Mouse (Mus musculus) T-cell, adult 2 months (primary cell): ENCODE data around the gene Irak1.
A peak's percentile ranks its signal among the peaks of the same experiment; 100 is the strongest.

Experiments
- DNase-seq: peaks from one replicate; pipeline ENCODE4 v3.0.0; 2022; ENCODE audit warnings: low spot score

Gene Irak1

DNA sequence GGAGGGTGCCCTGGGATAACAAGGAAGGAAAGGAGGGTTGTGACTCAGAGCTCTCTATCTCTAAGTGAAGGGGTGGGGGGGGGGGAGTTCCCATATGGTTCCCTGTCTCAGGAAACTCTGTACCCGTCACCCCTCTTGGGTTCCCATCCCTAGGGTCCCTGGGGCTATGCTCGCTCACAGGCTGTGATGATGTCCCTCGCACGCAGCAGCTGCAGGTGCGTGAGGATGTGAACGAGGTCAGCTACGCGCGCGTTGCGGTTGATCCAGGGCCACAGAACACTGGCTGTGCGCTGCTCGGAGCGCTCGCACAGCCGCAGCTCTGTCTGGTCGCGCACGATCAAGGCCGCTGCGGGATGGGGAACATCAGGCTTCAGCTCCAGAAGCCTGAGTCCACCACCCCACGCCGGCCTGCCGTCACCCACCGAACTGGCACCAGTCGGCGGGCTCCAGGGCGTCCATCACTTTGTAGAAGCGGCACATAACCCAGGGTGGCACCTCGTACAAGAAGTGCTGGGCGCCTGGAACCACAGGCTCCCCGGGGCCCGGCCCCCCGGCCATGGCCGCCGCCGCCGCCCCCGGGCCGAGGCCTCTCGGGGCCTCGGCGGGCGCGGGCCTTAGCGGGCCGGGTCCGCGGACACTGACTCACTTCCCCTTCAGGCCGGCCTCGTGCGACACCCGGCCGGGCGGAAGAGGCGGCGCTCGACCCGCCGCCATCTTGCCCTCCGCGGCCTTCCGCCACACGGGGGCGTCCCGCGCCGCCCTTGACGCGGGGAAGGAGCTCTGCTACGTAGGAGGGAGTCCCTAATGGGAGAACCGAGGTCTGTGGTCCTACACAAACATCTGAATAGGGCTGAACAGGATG lies at the start of gene Irak1:
Gene Irak1 (minus strand): TSS at position 731 of the 862 bp plus-strand sequence.
- DNase-seq, result peak; percentile 81

DNA sequence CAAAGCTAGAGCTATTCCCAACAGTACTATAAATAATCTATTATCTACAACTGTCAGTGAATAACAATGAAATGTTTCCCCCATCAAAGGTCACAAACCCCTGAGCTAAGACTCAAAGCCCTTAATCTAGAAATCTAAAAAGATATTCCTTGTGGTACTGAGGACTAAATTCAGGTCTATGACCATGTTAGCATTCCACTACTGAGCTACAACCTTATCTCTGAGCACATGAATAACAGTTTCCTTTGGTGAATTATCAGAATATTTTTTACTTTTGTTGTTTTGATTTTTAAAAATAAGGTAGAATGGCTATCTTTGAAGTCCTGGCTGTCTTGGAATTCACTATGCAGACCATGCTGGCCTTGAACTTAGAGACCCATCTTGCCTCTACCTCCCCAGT lies 47.1 kb upstream of the Irak1 start:
- DNase-seq, result no peak

DNA sequence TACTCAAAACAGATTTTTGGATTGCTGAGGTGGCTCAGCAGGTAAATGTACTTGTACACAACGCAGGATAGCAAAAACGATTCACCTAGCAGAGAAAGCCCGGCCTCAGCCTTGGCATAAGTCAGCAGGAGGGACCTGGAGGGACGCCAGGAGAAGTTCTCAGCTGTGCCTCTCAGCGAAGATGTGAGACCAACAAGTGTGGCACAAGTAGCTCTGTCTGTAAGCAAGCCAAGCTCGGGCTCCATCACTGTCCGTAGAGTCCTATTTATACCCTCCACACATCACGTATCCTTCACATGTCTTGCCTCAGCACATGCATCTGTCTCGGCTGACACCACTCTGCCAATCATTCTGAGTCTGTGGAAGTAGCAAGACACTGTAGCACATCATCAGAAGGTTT lies 44.2 kb upstream of the Irak1 start:
- DNase-seq, result no peak

DNA sequence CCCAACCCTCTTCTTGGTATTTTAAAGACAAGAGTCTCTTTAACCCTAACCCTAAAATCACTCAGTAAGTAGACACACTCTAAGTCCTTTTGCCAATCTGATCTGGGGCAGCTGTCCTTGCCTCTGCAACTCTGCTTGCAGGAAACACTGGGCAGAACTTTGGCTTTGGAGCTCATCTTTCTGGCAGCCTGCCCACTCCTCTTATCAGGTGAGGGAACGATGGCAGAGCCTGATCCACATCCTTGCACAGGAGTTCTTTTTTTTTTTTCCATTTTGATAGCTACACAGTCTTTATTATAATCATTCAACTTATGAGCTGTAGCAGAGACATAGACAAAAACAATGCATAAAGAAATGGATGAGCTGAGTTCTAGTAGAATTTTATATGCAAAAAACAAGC lies 21.4 kb upstream of the Irak1 start:
- no peak for DNase-seq

DNA sequence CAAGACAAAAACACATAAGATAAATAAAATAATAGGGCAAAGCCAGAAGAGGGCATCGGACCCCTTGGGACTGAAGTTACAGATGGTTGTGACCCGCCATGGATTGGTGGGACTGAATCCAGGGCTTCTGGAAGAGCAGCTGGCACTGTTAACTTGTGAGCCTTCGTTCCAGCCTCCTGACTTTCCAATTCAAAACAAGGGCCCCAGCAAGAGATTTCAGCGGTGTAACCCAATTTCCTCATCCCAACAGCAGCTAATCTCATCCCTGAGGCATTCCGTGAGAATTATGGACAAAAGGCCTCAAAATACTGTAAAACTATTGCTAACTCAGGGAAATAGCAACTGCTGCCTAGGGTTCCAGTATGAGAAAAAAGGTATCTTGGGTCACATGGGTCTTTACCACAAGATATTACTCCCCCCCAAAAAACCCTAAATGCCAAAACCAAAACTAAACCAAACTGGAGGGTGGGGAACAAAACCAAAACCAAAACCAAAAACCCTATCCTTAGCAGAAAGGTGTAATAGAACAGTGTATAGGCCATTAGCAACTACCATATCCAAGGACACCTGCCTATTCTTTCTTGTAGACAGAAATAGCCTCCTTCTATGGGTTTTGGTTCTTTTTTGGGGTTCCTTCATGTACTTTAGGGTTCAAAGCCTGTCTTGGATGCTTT lies 14.1 kb upstream of the Irak1 start:
- no peak for DNase-seq

DNA sequence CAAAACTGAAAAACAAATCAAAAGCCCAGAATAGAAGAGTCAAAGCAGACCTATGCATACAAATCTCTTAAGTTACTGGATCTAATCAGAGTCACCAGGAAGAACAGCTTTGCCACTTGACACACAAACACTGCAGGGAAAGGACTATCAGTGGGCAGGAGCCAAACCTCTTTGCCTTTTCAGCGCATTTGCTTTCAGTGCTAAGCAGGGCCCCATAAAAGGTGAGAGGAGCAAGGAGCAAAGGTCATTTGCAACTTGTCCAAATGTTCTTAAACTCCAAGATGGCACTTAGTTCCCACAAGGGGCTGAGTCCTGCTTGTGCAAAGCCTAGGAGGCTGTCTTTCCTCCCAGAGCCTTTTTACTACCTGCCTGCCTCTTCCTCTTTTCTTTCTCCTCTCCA lies 6.3 kb upstream of the Irak1 start:
- DNase-seq, result no peak

DNA sequence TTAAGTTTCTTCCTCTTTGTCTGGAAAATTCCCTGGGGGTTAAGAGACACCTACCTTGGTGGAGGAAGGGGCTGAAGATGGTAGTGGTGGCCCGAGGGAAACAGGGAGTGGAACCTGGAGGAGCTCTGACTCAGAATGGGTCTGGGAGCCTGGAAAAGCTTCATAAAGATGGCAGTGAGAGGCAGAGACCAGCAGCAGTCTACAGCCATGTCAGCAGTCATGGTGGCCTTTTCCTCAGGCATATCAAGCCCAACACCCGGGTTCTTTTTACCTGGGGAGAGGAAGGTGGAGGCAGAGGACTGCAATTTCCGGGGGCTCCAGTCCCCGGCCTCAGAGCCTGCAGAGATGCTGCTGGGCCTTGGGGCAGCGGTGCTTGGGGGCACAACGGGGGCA lies 927 bp downstream of the Irak1 start:
- DNase-seq, result no peak

DNA sequence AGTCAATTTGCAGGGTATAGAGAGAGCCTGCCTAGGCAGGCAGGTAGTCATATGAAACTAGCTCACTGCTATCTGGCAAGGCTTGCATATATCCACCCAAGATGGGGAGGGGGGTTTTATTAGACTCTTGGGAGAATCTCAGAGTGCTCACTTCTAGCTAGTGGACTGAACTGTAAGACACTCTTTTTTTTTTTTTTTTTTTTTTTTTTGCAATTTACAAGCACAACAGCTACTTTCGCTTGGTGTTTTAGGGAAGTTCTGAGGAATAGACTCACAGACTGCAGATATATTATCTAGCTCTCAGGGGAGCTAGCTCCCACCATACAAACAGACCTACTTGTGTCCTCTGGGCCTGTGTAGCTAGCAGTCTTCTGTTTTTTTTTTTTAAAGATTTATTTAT lies 9.1 kb downstream of the Irak1 start:
- DNase-seq, result no peak

DNA sequence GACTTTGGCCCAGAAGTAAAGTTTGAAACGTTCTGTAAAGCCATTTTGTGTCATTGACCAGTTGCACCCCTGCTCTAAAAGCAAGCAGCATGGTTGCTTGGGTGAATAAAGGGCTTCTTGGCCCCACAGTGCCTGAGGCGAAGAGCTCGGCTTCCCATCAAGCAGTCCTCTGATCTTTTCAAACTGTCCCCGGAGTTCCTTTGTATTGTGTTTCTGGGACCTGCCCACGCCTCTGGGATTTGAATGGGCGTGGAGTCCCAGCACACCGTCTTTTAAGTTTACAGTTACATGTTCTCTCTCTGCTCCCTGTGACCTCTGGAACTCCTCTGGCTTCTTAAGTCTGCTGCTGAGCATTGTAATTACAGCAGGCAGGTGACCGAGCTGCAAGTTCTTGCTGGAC lies 15.7 kb downstream of the Irak1 start:
- DNase-seq, result no peak

DNA sequence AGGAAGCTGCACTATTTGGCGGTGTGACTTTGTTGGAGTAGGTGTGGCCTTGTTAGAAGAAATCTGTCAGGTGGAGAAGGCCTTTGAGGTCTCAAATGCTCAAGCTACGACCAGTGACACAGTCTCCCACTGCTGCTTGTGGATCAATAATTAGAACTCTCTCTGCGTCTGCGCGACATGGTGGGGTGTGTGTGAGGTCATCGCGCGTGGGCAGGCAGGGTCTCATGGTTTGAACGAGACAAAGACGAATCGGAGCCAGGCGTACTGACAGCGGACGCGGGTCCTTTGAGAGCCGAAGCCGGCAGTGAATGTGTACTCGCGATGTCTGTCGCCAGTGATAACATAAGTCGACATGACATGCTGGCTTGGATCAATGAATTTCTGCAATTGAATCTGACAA lies 17.3 kb downstream of the Irak1 start:
- DNase-seq, result no peak

DNA sequence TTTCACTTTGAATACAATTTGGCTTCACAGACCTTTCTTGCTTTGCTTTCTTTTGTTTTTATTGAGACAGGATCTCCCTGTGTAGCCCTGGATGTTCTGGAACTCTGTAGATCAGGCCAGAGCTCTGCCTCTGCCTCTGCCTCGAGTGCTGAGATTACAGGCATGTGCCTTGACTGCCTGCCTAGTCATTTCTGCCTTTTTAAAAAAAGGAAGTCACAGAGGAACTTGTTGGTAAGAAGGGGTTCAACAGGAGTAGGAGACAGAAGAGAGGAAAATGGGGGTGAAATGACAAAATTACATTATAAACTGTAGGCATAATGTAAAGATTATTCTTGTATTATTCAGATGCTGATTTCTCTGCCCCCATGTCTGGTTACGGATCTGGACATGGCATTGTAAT lies 20.1 kb downstream of the Irak1 start:
- DNase-seq, result no peak

DNA sequence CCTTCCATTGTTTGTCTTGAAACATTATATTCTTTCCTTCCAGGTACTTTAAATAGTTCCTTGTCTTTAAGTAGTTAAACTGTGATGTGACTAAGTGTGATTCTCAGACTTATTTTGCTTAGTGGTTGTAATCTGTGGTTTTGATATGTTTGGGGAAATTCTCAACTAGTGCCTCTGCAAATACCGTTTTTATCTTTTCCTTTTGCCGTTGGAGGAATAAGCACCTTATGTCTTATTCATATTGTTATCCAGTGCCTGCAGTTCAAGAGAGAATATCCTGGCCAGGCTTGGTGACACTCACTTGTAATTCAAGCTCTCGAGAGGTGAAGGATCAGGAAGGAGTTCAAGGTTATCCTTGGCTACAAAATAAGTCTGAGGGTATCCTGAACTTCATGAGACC lies 22.7 kb downstream of the Irak1 start:
- no peak for DNase-seq

DNA sequence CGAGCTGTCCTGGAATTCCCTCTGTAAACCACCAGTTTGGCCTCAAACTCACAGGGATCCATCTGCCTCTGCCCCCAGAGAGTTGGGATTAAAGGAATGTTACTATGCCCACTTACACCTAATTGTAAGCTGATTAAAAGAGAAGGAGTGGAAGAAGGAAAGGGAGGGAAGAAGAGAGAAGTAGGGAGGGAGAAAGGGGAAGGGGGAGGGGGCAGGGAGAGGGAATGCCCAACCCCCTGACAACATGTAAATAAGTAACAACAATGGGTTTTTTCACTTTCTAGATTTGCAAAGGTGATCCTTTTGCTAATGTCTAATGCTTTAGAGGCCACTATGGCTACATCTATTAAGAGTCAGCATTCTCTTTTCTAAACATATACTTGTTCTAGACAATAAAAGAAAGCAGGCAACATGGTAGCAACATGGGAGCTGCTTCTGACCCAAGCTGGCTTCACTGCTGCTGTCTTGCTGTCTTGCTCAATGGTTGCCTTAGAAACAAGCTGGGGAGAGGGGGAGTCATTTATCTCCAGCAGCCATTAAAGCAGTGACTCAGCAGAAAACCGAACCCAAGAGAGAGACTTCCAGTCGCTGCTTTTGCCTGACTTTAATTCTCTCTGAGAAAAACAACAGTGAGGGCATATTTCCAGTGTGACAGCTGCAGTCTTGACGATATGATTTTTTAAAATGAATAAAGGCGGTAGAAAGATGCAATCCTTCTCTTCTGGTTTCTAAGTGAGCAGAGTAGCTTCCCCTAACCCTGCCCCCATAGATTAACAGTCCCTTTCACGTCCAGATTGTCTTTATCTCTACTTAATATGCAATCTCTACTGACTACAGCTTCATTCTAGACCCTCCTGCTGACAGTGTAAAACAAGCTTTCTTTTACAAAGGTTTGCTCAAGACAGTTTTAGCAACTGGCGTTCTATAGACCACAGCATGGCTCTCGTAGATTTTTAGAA lies 24.5 kb downstream of the Irak1 start:
- DNase-seq, result no peak

DNA sequence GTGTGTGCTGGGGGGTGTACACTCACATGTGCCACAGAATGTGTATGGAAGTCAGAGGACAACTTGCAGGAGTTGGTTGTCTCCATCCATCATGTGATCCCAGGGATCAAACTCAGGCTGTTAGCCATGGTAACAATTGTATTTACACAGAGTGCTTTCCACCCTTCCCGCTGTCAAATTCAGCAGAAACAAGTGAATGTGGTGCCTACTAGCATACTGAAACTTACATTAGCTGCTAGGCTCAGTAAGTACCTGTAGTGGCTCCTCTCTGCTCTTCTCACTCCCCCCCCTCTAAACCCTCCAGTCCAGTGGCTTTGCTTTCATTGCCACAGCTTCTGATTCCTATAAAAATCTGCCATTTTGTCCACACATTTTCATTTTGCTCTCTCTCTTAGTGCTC lies 45.9 kb downstream of the Irak1 start:
- no peak for DNase-seq

DNA sequence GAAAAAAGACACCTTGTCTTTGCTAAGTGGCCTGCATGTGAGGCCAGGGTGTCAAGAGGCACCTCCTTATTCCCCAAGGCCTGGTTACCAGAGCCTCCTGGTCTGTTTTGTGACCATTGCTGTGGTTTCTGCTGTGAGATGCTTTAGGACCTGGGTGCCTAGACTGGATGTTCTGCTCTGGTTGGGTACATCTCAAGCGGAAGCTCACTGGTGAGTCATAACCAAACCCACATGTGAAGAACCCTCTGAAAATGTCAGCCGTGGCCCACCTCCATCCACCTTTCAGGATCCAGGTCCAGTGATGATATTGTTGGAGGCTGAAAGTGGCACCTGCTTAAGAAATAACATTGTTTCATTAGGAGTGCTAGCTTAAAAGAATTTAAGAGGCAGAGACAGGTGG lies 47.4 kb downstream of the Irak1 start:
- DNase-seq, result no peak

DNA sequence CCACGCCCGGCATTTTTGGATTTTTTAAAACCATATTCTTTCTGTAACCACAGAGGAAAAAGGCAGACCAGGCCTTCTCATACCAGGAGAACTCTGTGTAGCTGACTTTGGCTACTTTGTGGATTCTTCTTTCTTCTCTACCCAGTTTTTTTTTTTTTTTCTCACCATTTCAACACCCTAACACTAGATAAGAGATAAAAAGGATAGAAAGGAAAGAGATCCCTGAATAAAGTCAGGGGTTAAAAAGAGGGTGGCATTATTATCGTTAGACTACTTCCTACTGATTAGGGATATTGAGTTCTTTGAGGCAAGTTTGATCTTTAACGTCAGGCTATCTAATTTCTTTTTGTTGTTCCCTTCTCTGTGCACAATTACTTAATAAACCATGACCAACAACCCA lies 50.9 kb downstream of the Irak1 start:
- DNase-seq, result no peak

DNA sequence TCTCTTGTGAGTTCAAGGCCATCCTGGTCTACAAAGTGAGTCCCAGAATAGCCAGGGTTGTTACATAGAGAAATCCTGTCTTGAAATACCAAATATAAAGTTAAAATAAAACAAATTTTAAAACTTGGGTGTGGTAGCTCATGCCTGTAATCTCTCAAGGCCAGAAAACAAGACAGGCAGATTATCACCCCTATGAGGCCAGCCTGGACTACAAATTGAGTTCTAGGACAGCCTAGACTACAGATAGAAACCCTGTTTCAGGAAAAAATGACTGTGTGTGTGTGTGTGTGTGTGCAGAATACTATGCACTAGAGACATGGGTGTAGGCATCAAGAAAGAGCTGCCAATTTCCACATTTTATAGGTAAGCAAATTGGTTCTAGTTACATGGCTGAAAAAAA lies 52.9 kb downstream of the Irak1 start:
- no peak for DNase-seq

DNA sequence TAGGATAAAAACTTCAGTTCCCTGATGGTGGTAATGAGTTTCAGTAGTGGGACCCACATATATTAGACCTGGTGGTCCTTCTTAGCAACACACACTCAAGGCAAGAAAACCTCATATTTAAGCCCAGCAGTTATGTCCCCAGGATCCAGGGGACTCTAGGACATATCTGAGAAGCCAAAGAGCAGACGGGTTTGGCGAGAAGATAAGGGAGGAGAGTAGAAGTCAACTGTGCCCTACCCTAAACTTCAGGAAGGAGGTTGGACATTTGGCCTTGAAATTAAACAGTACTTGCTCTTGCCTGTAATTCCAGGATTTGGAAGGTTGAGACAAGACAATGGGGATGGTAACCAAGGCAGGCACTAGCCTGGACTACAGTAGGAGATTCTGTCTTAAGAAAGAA lies 54.0 kb downstream of the Irak1 start:
- no peak for DNase-seq

DNA sequence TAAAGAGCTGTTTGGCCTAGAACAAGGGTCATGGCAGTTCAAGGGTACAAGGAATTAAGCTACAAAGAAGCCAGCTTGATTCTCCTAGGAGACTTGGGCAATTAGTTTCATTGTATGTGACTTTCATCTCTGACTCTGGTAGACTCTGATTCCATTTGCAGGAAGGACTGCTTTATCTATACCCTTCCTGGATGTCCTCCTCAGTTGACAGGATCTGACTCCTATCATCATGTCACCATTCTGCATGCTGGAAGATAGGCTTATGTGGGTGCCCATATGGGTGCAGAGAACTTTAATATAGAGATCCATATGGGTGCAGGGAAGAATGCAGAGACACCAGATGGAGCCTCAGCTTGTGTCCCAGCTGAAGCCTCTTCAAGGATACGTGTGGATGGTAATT lies 54.6 kb downstream of the Irak1 start:
- DNase-seq, result no peak

DNA sequence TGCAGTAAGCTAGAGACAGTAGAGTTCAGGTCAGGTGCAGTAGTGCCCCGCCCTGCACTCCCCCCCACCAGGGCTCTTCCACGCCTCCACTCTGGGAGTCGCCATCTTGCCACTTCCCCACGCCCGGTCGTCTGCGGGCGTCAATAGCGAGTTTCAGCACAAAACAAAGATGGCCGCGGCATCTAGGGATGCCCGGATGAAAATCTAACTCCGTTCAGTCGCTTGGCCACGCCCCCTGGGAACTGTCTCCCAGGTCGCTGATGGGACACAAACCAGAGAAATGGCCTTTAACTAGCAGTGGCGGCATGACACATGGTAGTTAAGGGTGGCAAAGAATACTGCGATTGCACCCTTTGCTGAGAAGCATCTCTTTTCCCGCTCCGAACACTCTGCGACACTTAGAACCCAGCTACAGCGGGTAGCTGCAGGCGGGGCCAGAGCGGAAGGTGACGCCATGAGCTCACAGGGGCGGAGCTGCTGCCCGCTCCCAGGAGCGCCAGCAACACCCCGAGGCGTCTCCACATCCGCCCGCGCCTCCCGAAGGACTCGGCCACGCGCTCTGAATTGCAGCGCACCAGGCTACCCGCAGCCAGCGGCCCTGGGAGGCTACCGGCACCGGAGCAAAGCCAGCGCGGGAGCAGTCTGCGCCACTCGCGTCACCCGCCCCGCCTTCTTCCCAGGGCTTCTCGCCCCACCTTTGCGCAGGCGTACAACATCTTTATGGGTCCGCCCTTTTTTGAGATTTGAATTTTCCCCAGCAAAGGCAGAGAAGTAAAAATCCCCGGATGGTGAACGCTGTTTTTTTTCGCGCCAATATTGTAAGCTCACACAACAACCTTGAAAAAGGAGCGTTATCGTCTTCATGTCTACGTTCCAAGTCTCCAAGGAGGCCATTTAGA lies 56.3 kb downstream of the Irak1 start:
- peak; percentile 88 for DNase-seq
